Mouse (Mus musculus) urinary bladder, postnatal 4 days (tissue): ENCODE results near the gene Rhox11.
"Not testable (repeated sequence)": the region's sequence is repeated elsewhere in the genome, so short reads cannot be mapped to it uniquely, and the experiment has no call there.

ENCODE experiments used
- DNase-seq, 2 experiments: peaks; one replicate each; pipeline ENCODE4 v3.0.0; 2021 to 2022; ENCODE audit warnings: low spot score in 2 of 2

Gene Rhox11

DNA sequence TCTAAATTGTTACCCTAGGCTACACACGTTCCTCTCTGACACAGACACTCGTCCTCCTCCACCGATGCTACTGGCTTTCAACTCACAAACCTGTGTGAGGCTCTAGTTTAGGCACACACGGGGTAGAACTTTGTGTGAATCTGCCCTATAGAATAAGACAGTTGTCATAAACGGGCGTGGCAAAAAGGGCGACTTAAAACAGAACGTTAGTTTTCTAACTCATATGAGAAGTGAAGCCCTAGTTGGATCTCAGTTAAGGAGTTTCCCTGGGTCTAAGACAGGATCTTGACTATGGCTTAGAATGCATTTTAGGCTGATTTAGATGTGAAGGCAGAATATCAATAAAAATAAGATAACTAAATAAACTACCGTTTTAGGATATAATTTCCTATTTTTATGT, at the start of gene Rhox11:
Gene Rhox11, minus strand, starts transcription at position 101 of the 400 bp plus-strand sequence.
- no peak for DNase-seq

DNA sequence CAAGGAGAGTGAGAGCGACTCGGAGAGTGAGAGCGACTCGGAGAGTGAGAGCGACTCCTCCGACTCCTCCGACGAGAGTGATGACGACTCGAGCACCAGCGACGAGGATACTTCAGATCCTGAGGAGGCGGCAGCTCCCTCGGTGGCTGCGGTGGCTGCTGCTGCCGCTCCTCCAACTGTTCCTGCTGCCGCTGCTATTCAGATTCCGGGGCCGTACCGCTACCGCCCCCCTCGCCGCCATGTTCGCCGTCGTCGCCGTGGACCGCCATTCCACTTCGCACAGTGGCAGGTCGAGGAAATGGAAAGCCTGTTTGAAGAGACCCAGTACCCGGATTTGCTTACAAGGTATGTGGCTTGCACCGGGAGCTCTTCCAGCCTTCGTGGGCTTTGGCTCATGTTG, 36.5 kb upstream of the Rhox11 start:
- DNase-seq = no peak

GRCm38 (mm10) chrX:38120982-38121381, 36.0 kb upstream of the Rhox11 start, which contains the start of gene Rhox13:
Rhox13 (plus strand) TSS chrX:38121219.
- DNase-seq = no peak

DNA sequence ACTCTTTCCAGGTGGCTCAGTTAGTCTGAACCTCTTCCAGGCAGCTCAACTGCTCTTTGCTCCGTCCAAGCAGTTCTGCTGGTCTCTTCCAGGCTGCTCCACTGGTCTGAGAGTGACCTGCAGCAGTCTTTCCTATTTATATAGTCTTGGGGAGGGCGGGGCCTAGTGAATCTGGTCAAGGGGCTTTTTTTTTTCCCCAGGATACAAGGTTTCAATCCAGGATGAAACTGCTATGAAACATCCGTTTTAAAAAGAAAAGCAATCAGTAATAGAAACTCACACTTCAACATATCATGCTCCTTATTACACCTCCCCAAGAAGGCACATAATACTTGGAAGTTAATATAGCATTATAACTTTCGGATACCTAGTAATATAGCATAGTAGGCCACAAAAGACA, 25.9 kb upstream of the Rhox11 start, which contains the start of gene Rhox12:
Gene Rhox12, minus strand, starts transcription at position 101 of the 400 bp plus-strand sequence.
- no peak for DNase-seq

- DNase-seq = peak in 1 of 2 experiments; percentile 64
Observed at GRCm38 (mm10) chrX:38084226-38084625, 715 bp downstream of the Rhox11 start.

- no peak for DNase-seq
Observed at GRCm38 (mm10) chrX:38066175-38066574, 18.8 kb downstream of the Rhox11 start, which contains the start of gene Rhox10. Rhox10 (plus strand) TSS chrX:38066475.

DNA sequence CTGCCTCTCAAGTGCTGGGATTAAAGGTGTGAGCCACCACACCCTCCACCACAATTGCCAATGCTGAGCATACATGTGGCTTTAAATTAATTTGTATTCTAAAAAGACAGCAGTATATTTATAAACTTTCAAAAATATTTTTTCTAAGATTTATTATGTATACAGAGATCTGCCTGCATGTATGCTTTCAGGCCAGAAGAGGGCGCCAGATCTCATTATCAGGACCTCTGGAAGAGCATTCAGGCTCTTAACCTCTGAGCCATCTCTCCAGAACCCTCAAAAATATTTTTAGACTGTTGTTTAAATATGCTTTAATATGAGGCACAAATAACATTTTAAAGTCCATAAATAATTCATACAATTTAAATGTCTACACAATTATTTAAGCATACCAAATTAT, 23.4 kb downstream of the Rhox11 start:
- no peak for DNase-seq

- DNase-seq = not testable (repeated sequence)
Observed at GRCm38 (mm10) chrX:38043014-38043413, 41.9 kb downstream of the Rhox11 start, which contains the start of gene Btg1-ps2. Btg1-ps2 (minus strand) TSS chrX:38043114.

- peak in 1 of 2 experiments; percentile 29 for DNase-seq
Observed at GRCm38 (mm10) chrX:38039666-38040065, 45.3 kb downstream of the Rhox11 start.

DNA sequence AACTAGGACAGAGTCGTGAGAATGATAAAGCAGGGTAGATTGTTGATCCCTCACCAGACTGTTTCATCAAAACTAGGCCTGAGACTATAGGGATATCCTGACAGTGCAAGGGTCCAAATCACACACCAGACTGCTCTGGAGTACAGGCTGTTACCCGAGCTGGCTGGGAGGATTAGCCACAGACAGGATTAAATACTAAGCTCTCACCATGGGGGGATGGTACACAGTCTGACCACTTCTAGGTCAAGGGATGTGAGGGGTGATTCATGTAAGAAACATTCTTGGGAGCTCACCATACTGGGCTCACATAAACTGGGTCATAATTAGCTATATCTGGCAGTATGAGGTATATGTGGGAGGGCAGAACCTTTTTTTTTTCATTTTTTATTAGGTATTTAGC, 51.1 kb downstream of the Rhox11 start:
- DNase-seq = no peak
